Mouse (Mus musculus) stomach, postnatal 0 days (tissue): ENCODE data around the gene Kazn.

Experiments
- CTCF ChIP-seq: IDR thresholded peaks from 2 replicates; pipeline ENCODE4 v1.5.1; 2016; ENCODE audit warnings: antibody characterized with exemption, low read depth, mild to moderate bottlenecking, moderate library complexity
- EP300 ChIP-seq: optimal IDR thresholded peaks from 2 replicates; pipeline ENCODE3; 2016; ENCODE audit warnings: antibody characterized with exemption

GRCm38 (mm10) chr4:142144096-142144495, 95.1 kb downstream of the Kazn start:
- TF ChIP-seq CTCF (peak; percentile 77), EP300 (no peak)
